Mouse (Mus musculus) activated CD4-positive, CD25-positive, alpha-beta regulatory T cell, adult 4 months (primary cell): ENCODE data around the gene Mex3a. TPM values are rescaled to one million over a fixed set of nuclear protein-coding genes. Genes with fewer than 3 reads are reported as not detected.
A peak's percentile ranks its signal among the peaks of the same experiment; 100 is the strongest.

Experiments used
- ATAC-seq: one replicate; pipeline ENCODE4 v1.8.0; 2017
- polyA plus RNA-seq, 2 experiments: library from polyadenylated mRNA; unstranded; fragments of 100-300 nt; shearing (Covaris generic); gene quantifications; one replicate each; pipeline ENCODE4 v1.2.1; 2017

Mex3a gene
- under 1 TPM; 0.10 to 0.81 TPM for polyA plus RNA-seq

GRCm38 (mm10) chr3:88532299-88532674 lies at the start of gene Mex3a:
TSS of gene Mex3a (plus strand) at chr3:88532395.
- no peak for ATAC-seq

- ATAC-seq, result no peak
These were observed 49.1 kb upstream of the Mex3a start for GRCm38 (mm10) chr3:88483141-88483540.

- ATAC-seq, result peak; percentile 63
These were observed 48.6 kb upstream of the Mex3a start for GRCm38 (mm10) chr3:88483621-88484020.

GRCm38 (mm10) chr3:88484597-88485316 lies 47.4 kb upstream of the Mex3a start:
- no peak for ATAC-seq

- no peak for ATAC-seq
These were observed 46.2 kb upstream of the Mex3a start for GRCm38 (mm10) chr3:88486043-88486442.

- no peak for ATAC-seq
These were observed 45.3 kb upstream of the Mex3a start for GRCm38 (mm10) chr3:88486887-88487286.

- ATAC-seq, result no peak
These were observed 44.8 kb upstream of the Mex3a start for GRCm38 (mm10) chr3:88487396-88487795.

- ATAC-seq, result no peak
These were observed 38.3 kb upstream of the Mex3a start for GRCm38 (mm10) chr3:88493706-88494582.

GRCm38 (mm10) chr3:88494836-88495628 lies 37.2 kb upstream of the Mex3a start:
- ATAC-seq, result no peak

GRCm38 (mm10) chr3:88495741-88496415 lies 36.3 kb upstream of the Mex3a start:
- no peak for ATAC-seq

GRCm38 (mm10) chr3:88499580-88499979 lies 32.6 kb upstream of the Mex3a start:
- ATAC-seq, result no peak

- ATAC-seq, result no peak
These were observed 32.1 kb upstream of the Mex3a start for GRCm38 (mm10) chr3:88500087-88500486.

GRCm38 (mm10) chr3:88500655-88501365 lies 31.4 kb upstream of the Mex3a start:
- no peak for ATAC-seq

GRCm38 (mm10) chr3:88501366-88502030 lies 30.7 kb upstream of the Mex3a start:
- ATAC-seq, result no peak

GRCm38 (mm10) chr3:88502031-88502571 lies 30.1 kb upstream of the Mex3a start:
- ATAC-seq, result no peak

- peak; percentile 87 for ATAC-seq
These were observed 29.3 kb upstream of the Mex3a start for GRCm38 (mm10) chr3:88502641-88503504.

GRCm38 (mm10) chr3:88503505-88503863 lies 28.7 kb upstream of the Mex3a start:
- no peak for ATAC-seq

- ATAC-seq, result no peak
These were observed 28.1 kb upstream of the Mex3a start for GRCm38 (mm10) chr3:88503881-88504746.

GRCm38 (mm10) chr3:88505081-88505480 lies 27.1 kb upstream of the Mex3a start:
- ATAC-seq, result no peak
